Mouse (Mus musculus) limb, embryonic 11.5 days (tissue): ENCODE results near the gene Sox1. TPM values are rescaled to one million over a fixed set of nuclear protein-coding genes. Genes with fewer than 3 reads are reported as not detected.
A peak's percentile ranks its signal among the peaks of the same experiment; 100 is the strongest.

ENCODE experiments used
- ATAC-seq: fragments of 200-750 bp; cut with Nextera tagmentation; 2 replicates; pipeline ENCODE4 v1.8.0; 2017; ENCODE audit warnings: low read depth; ENCODE audit not compliant: insufficient number of reproducible peaks, low FRiP score, low TSS enrichment
- DNase-seq: peaks from one replicate; pipeline ENCODE4 v3.0.0-alpha.2; 2015; ENCODE audit warnings: low spot score
- H3K27ac ChIP-seq: fragments of 300-500 bp; sonication (generic); replicated peaks from 2 replicates; pipeline ENCODE4 v1.5.1; 2014; ENCODE audit warnings: low read depth, mild to moderate bottlenecking, low read length
- H3K27me3 ChIP-seq: fragments of 300-500 bp; sonication (generic); 2 replicates; pipeline ENCODE4 v1.6.1; 2014; ENCODE audit warnings: mild to moderate bottlenecking, low read length, mixed read lengths; ENCODE audit not compliant: control insufficient read depth, insufficient read depth
- H3K36me3 ChIP-seq: fragments of 300-500 bp; sonication (generic); 2 replicates; pipeline ENCODE4 v1.6.1; 2014; ENCODE audit warnings: mild to moderate bottlenecking, low read length, moderate library complexity, mixed read lengths; ENCODE audit not compliant: control insufficient read depth, insufficient read depth
- H3K4me1 ChIP-seq: fragments of 300-500 bp; sonication (generic); 2 replicates; pipeline ENCODE4 v1.6.1; 2014; ENCODE audit warnings: low read length, mixed read lengths; ENCODE audit not compliant: control insufficient read depth, insufficient read depth
- H3K4me2 ChIP-seq: fragments of 300-500 bp; sonication (generic); 2 replicates; pipeline ENCODE4 v1.6.1; 2014; ENCODE audit warnings: low read depth, mild to moderate bottlenecking, moderate library complexity; ENCODE audit not compliant: severe bottlenecking
- H3K4me3 ChIP-seq: fragments of 300-500 bp; sonication (generic); 2 replicates; pipeline ENCODE4 v1.5.1; 2014; ENCODE audit warnings: low read depth, low read length
- H3K9ac ChIP-seq: fragments of 300-500 bp; sonication (generic); 2 replicates; pipeline ENCODE4 v1.6.1; 2014; ENCODE audit warnings: mild to moderate bottlenecking, low read length
- H3K9me3 ChIP-seq: fragments of 300-500 bp; sonication (generic); 2 replicates; pipeline ENCODE4 v1.6.1; 2016; ENCODE audit warnings: low read length; ENCODE audit not compliant: control insufficient read depth
- WGBS: fragments of 180-500 bp; shearing (Covaris S2); extraction: QIAGEN DNeasy Blood & Tissue Kit; methylation state at CpG from one replicate; pipeline ENCODE4 v1.1.7; 2014; 5-methylcytosine and 5-hydroxymethylcytosine counted together
- polyA plus RNA-seq: library from polyadenylated mRNA; unstranded; fragments of >200 nt; fragmentation: Nextera tagmentation; extraction: Ambion mirVana; gene quantifications from 2 replicates; pipeline ENCODE4 v1.2.1, GENCODE M21; 2014

Gene Sox1
- polyA plus RNA-seq, 1 experiment from 2014 or later, result not detected

GRCm38 (mm10) chr8:12387223-12387860 lies 7.8 kb upstream of the Sox1 start:
- Histone ChIP-seq H3K4me3 (no peak overlapping the region), H3K27me3 (peaks cover 95% of the 10 kb centered on the region), H3K36me3 (no peaks in the 10 kb centered on the region), H3K4me2 (no peak overlapping the region), H3K4me1 (peaks cover 5% of the 10 kb centered on the region; the same call in 1 of the 2 replicates), H3K9ac (no peak overlapping the region), H3K27ac (no peak overlapping the region), H3K9me3 (no peaks in the 10 kb centered on the region)
- 1% methylated on average over 13 of the region's 13 CpGs for WGBS
- ATAC-seq (no peak), DNase-seq (peak; percentile 47)

GRCm38 (mm10) chr8:12387901-12388300 lies 7.2 kb upstream of the Sox1 start:
- no peak overlapping the region for H3K4me2 ChIP-seq
- no peaks in the 10 kb centered on the region for H3K9me3 ChIP-seq
- H3K27ac ChIP-seq, result no peak overlapping the region
- 5% methylated on average over 4 of the region's 4 CpGs for WGBS
- no peaks in the 10 kb centered on the region for H3K36me3 ChIP-seq
- H3K27me3 ChIP-seq, result peaks cover 95% of the 10 kb centered on the region
- peak; percentile 23 for DNase-seq
- H3K4me1 ChIP-seq, result peaks cover 5% of the 10 kb centered on the region; the same call in 1 of the 2 replicates
- no peak for ATAC-seq
- no peak overlapping the region for H3K4me3 ChIP-seq
- no peak overlapping the region for H3K9ac ChIP-seq

- ATAC-seq, result no peak
- no peak overlapping the region for H3K4me3 ChIP-seq
- no peak overlapping the region for H3K9ac ChIP-seq
- no peaks in the 10 kb centered on the region for H3K36me3 ChIP-seq
- DNase-seq, result peak; percentile 25
- no peak overlapping the region for H3K4me2 ChIP-seq
- 2% methylated on average over 10 of the region's 10 CpGs for WGBS
- no peaks in the 10 kb centered on the region for H3K9me3 ChIP-seq
- H3K27ac ChIP-seq, result no peak overlapping the region
- peaks cover 95% of the 10 kb centered on the region for H3K27me3 ChIP-seq
- H3K4me1 ChIP-seq, result peaks cover 3% of the 10 kb centered on the region; the same call in 1 of the 2 replicates
Measured at GRCm38 (mm10) chr8:12388390-12389115, 6.5 kb upstream of the Sox1 start.

GRCm38 (mm10) chr8:12389116-12389471 lies 6.0 kb upstream of the Sox1 start:
- Histone ChIP-seq H3K27ac (no peak overlapping the region), H3K27me3 (peaks cover 94% of the 10 kb centered on the region), H3K4me1 (peaks cover 3% of the 10 kb centered on the region; the same call in 1 of the 2 replicates), H3K4me2 (no peak overlapping the region), H3K9me3 (no peaks in the 10 kb centered on the region), H3K4me3 (no peak overlapping the region), H3K9ac (no peak overlapping the region), H3K36me3 (no peaks in the 10 kb centered on the region)
- ATAC-seq (no peak), DNase-seq (peak; percentile 59)
- 2% methylated on average over 5 of the region's 5 CpGs for WGBS

GRCm38 (mm10) chr8:12389801-12390639 lies 5.1 kb upstream of the Sox1 start:
- Histone ChIP-seq H3K27ac (no peak overlapping the region), H3K4me1 (no peaks in the 10 kb centered on the region; the same call in 1 of the 2 replicates), H3K27me3 (peaks cover 94% of the 10 kb centered on the region), H3K36me3 (no peaks in the 10 kb centered on the region), H3K9ac (no peak overlapping the region), H3K9me3 (no peaks in the 10 kb centered on the region), H3K4me2 (no peak overlapping the region), H3K4me3 (no peak overlapping the region)
- DNase-seq (peak; percentile 60), ATAC-seq (no peak)
- 2% methylated on average over 29 of the region's 29 CpGs for WGBS

GRCm38 (mm10) chr8:12390640-12391365 lies 4.3 kb upstream of the Sox1 start:
- H3K9ac ChIP-seq, result no peak overlapping the region
- ATAC-seq (no peak), DNase-seq (peak; percentile 60)
- H3K27me3 ChIP-seq, result peaks cover 94% of the 10 kb centered on the region
- H3K4me1 ChIP-seq, result peaks cover 3% of the 10 kb centered on the region
- no peak overlapping the region for H3K27ac ChIP-seq
- H3K36me3 ChIP-seq, result no peaks in the 10 kb centered on the region
- H3K4me3 ChIP-seq, result no peak overlapping the region
- H3K9me3 ChIP-seq, result no peaks in the 10 kb centered on the region
- WGBS, result 1% methylated on average over 38 of the region's 38 CpGs
- H3K4me2 ChIP-seq, result no peak overlapping the region

- Histone ChIP-seq H3K4me3 (no peak overlapping the region), H3K9me3 (no peaks in the 10 kb centered on the region), H3K9ac (no peak overlapping the region), H3K36me3 (no peaks in the 10 kb centered on the region), H3K4me2 (no peak overlapping the region), H3K4me1 (peaks cover 4% of the 10 kb centered on the region), H3K27me3 (peaks cover 94% of the 10 kb centered on the region), H3K27ac (no peak overlapping the region)
- ATAC-seq, result 0 out of 2 replicates have a peak, but pooled peaks have one; percentile 55
- peak; percentile 78 for DNase-seq
- 1% methylated on average over 37 of the region's 37 CpGs for WGBS
Measured at GRCm38 (mm10) chr8:12391366-12392250, 3.5 kb upstream of the Sox1 start.
